Mouse (Mus musculus): ENCODE measurements around the gene Foxk1.
A peak's percentile ranks its signal among the peaks of the same experiment; 100 is the strongest.

Gene Foxk1

DNA sequence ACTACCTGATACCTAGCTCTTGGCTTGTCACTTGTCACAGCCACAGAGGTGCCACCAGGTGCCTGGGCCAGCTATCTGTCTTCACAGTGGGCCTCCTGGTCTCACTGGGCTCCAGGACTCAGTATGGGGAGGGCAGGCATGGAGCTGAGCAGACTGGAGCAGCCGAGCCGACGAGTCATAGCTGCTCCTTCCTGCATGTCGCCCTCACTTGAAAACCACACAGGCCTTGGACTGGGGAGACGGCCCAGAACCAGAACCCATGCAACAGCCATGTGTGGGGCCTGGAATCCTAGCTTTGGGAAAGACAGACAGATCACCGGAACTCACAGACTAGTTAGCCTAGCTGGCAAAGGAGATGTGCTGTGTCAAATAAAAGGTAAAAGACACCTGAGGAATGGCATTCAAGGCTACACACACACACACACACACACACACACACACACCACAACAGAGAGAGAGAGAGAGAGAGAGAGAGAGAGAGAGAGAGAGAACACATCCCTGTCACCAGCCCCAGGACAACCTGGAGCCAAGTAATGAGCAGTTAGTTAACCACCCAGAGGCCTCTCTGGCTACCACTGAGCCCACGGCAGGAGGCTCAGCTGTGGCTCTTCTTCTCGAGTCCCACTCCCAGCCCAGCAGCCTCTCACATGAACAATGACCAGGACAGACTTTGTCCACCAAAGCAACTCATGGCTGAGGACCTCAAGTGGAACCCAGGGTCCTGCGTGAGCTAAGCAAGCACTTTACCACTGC is 88.8 kb downstream of the Foxk1 start:
- DNase-seq, result no peak

DNA sequence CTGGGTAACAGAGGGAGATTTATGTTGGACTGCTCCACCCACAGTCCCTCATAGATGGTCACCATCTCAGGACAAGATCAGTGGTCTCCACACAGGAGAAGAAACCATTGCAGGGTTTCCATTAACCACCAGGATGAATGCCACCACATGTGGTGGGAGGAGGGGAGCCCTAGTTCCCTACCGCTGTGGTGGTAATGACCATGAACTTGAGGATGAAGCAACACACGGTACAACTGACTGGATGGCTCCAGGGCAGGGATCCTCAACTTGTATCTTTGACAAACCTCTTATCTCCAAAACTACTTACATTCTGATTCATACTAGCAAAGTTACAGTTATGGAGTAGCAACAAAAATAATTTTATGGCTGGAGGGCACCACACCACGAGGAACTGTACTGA is 92.0 kb downstream of the Foxk1 start:
- DNase-seq, result no peak

DNA sequence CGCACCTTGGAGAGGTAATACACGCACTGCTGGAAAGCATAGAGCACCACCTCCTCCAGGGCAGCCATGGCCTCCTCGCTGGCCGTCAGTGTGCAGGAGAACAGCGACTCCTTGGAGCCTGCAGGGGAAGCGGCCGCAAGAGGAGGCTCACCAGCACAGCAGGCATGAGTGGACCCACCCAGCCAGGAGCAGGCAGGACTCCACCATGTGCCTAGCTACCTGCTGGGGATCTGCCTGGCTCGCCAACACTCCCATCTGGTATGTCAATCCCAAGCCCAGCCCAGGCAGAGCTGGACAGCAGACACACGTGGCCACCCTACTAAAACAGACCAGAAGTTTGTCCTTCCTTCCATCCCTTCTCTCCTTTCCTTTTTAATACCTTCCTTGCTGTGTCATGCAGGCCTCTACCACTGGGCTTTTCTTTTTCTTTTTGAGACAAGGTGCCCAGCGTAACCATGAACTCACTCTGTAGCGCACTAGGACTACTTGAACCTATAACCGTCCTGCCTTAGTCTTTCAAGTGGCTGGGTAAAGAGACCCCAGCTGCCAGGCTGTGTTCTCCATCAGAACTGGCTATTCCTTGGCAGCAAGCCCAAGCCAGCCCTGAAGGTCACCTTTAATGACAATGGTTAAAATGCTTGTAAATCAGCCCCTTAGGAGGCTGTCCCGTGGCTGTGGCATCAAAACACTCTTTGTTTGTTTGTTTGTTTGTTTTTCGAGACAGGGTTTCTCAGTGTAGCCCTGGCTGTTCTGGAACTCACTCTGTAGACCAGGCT is 94.2 kb downstream of the Foxk1 start:
- DNase-seq, result no peak

DNA sequence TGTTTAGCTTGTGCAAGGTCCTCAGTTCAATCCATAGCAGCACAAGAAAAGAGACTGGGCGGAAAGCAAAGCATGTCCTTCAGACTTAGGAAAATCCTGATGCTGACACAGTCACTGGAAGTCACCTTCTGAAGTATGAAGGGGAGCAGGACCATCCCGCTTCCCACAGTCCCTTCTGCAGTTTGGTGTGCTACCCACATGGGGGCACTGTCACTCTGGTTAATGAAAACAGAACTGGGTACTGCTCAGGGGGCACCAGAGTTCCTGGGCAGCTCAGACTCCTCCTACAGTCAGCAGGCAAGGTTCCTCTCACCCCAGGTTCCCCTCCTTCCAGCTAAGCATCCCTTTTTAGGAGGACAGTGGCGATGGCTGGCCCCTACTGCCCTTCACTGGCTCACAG is 97.7 kb downstream of the Foxk1 start:
- peak in 1 of 2 experiments; percentile 9 for DNase-seq

DNA sequence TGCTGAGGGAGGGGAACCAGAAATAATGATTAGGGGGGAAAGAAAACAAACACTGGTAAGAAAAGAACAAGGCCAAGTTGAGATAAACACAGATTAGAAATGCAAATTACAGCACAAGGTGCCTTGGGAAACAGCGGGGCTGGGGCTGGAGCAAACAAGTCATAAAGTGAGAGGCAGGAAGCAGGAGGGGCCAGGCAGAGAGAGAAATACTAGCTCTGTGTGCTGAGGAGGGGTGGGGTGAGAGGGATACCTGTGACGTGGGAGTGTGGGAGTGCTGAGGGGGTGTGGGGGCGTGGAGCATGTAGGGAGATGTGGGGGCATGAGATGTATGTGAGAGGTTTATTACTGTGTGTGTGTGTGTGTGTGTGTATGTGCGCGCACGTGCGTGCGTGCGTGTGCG is 99.6 kb downstream of the Foxk1 start:
- no peak for DNase-seq

DNA sequence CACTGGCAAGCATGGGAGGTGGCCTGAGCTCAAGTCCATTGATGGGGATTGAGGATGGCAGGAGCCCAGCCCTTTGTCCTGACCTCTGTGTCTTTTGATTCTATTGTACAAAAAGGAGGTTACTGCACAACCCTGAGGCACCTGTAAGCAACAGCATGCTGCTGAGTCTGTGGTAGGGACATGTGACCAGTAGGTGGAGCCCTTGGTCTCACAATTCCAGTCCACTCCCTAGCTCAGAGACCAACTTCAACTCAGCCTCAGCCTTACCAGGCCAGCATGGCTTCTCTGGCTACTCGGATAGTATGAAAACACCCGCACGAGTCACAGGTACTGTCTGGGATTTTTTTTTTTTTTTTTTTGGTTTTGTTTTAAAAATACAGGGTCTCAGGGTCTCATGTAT is 101.1 kb downstream of the Foxk1 start:
- DNase-seq, result peak; percentile 77 to 86

DNA sequence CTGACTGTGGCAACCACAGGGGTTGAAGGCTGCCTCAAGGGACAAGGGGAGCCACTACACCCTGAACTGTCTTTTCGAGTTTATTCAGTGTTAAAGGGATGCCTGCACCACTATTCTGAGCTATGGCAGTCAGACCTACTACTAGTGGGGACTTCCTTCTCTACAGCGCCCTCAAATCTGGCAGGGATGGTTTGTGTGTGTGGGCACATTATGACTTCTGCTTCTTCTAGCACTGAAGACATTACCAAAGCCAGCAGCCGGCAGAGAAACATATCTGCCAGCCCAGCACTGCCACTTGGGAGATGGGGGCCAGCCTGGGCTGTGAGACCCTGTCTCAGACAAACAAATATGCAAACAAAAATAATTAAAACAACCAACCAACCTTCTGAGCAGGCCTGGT is 102.9 kb downstream of the Foxk1 start:
- no peak for DNase-seq

DNA sequence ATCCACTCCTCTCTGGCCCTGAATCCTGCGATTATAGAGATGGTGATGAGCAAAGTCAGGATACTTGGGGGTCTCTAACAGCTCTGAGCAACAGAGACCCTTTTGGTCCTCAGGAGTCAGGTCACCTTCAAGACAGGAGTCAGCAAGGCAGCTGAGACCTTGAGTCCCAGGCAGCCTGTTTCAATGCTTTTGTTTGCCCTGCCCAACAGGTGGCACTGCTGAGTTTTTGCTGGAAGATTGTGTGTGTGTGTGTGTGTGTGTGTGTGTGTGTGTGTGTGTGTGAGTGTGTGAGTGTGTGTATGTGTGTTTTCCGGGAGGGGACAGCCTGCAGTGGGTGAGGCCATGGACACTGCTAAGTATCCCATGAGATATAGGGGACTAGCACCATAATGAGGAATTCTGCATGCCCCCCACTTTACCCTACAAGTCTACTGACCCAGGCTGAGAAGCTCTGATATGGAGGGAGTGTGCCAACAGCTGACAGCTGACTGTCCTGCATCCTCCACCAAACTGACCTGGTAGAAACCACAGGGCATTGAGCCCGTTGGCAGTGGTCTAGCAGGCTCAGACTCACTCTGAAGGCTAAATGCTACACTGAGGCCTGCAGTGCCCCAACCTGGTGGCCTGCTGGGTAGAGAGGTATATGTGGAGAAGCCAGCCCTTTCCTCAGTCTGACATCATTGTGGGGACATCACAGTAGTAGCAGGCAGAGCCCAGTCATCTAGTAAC is 104.6 kb downstream of the Foxk1 start:
- no peak for DNase-seq

DNA sequence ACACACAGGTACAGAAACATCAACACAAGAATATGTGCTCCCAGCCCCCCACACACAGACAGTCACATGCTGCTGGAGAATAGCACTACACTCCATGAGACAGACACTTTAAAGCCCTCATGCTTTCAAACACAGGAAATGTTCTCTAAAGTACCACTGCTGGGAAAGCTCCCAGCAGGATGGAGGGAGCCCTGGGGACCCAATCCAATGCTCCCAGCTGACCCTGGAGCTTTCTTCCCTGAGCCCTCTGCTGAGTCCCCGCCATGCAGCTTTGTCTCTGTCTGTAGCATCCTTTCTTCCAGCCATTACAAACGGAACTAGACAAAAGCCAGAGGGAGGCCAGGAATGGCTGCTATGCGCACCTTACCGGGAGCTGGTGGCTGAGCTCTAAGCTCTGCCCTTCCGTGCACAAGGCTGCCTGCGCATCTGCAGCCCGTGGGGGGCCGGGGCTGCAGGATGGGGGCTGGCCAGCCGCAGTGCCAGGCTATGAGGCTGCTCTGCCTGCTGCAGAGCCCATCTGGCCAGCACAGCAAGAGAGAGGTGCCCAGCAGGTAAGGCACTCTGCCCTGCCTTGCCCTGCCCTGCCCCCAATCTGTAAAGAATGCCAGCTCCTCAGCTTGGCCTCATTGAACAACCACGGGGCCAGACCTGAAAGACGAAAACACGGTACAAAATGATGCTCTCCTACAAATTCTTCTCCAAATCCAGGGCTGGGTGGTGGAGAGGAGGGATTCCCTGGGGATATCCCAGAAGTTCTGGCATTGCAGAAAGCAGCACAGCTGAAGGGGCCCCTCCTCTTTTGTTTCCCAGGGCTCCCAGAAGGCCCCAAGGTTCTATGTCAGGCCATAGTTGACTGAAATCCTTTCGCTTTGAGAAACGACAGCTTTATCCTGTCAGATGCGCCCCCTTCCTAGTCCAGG is 108.1 kb downstream of the Foxk1 start:
- no peak for DNase-seq

DNA sequence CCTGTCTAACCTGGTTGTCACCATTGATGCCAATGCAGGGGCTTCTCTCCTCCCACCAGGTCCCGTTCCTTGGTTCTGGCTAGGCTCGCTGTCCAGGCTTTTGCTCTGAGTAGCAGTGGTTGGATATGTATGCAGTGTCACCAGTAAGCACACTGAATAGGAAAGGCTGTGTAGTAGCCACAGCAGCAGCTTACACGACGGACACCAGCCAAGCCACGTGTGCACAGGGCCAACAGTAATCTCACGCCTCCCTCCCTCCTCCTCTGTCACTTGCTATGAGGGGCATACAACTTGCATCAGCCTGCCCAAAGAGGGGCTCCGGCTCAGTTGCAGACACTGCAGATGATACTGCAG is 108.7 kb downstream of the Foxk1 start:
- no peak for DNase-seq

All from kidney, adult 8-10 months (tissue).